Mouse (Mus musculus): ENCODE data around the gene Grm2.
"Not testable (repeated sequence)": the region's sequence is repeated elsewhere in the genome, so short reads cannot be mapped to it uniquely, and the experiment has no call there.

Grm2 gene

GRCm38 (mm10) chr9:106647226-106647625 is 8.7 kb downstream of the Grm2 start:
- DNase-seq: no peak

DNA sequence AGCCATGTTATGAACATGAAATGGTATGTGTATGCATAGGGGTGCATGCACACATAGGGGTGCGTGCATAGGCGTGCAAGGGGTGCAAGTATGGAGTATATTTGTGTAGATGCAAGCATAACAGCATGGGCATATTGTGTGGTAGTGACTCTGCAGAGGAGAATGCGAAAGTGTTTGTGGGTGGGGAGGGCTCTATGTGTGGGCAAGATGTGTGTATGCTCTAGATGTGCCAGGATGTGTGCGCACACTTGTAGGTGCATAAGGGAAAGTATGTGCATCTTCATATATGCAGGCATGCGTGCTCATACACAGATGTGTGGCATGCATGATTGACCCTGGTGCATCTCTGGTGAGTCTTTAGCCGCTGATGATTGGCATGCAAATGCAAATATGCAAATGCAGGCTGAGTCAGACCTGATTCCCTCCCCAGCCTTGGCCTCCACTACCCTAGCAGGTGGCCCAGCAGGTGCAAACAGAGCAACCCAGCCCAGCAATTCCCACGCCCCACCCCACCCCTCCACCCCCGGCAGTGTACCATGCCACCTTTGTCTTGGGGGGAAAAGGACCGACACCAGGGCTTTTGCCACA is 10.1 kb downstream of the Grm2 start:
- DNase-seq: no peak

DNA sequence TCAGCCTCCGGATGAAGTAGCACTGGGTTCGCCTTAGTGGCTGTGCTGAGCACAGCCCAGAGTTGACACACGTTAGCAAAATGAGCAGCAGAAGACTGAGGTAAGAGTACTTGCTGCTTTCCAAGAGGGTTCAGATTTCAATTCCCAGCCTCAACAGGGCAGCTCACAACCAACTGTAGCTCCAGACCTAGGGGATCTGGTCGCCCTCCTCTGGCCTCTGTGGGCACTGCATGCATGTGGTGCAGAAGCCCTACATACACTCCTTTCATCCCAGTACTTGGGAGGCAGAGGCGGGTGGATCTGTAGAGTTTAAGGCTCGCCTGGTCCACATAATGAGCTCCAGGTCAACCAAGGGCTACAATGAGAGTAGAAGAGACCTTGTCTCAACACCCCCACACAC is 12.1 kb downstream of the Grm2 start:
- DNase-seq: no peak

DNA sequence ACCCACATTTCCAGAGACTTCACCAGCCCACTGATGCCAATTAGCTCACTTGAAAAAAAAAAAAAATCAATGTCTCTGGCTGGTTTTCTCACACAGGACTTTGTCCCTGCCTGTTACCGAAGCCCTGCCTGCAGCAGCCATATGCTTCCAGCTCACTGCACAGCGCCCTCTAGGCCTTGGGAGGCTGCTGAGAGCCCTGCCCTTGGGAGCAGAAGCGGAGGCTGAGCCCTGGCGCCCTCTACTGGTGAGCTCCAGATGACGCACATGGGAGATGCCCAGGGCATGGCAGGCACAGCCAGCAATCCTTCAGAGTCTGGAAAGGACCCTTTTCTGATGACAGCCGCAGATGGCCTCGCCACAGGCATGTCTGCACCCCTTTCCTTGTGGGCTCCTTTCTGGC is 12.8 kb downstream of the Grm2 start:
- peak; percentile 82 for DNase-seq

DNA sequence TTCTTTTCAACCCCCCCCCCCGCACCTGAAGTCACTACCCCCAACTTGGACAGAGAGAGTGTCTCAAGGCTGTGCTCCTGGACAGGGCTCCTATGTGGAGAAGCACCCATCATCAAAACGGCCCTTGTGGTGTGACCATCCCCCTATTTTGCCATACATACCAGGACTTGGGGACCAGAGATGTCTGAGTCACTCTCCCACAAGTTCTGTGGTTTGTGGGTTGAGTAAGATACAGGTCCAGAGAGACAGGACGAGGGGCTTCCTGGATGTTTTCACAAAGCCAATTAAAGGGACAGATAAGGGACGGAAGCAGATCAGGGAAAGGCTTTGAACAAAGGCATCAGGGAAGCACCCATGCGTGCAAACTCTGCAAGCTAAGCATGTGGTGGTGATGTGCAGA is 14.5 kb downstream of the Grm2 start:
- no peak for DNase-seq

- no peak for DNase-seq
These were observed 17.7 kb downstream of the Grm2 start for GRCm38 (mm10) chr9:106638154-106638553.

DNA sequence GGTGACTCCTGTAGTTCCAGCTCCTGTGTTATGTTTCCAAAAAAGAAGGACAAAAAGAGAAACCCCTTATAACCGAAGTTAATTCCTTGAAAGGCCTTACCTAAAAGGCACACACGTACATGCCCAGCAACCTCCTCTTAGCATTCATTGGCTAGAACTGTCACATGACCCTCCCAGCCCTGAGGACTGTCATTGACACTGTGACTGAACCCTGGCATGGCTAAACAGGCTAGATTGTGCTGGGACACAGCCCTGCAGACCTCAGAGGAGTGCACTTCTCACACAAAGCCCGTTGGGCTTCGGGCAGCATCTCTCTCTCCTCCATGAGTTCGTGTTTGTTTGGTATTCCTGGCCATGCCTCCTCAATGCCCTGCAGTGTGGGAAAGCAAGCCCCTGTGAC is 23.7 kb downstream of the Grm2 start:
- no peak for DNase-seq

GRCm38 (mm10) chr9:106627796-106628195 is 28.1 kb downstream of the Grm2 start:
- DNase-seq: not testable (repeated sequence)

DNA sequence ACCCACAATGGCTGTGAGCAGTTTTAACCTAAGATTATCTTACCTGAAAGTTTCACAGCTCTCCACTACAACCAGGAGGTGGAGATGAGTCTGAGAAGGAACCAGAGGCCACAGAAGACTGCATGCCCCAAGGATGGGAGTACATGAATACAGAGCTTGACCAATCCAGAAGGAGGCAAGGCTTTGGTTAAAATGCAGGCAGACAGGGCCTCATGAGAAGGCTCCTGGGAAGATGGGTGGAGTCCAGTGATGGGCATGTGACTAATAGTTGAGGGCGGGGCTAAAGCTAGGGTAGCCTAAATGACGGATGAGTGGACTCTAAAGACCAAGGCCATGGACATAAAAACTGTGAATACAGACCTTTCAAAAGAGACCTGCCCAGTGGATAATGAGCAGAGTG is 29.6 kb downstream of the Grm2 start, which contains the start of gene Iqcf6:
Gene Iqcf6, plus strand, starts transcription at position 301 of the 400 bp plus-strand sequence.
- DNase-seq: no peak

DNA sequence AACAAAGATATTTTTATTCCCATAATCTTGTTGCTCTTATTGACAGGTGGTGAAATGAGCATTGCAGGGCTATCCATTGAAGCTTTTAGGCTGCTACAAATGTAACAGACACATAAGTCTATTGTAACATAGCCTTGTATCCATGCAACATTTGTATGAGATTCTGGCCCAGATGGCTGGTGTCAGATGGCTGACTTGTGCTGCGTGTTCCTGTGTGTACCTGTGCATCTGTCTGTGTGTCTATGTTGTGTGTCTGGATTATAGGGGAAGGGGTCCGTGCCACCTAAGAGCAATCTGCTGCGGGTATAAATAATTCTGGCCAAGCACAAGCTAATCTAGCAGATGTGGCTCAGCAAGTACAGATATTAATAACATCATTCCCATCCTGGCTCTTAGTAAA is 38.4 kb downstream of the Grm2 start:
- no peak for DNase-seq

DNA sequence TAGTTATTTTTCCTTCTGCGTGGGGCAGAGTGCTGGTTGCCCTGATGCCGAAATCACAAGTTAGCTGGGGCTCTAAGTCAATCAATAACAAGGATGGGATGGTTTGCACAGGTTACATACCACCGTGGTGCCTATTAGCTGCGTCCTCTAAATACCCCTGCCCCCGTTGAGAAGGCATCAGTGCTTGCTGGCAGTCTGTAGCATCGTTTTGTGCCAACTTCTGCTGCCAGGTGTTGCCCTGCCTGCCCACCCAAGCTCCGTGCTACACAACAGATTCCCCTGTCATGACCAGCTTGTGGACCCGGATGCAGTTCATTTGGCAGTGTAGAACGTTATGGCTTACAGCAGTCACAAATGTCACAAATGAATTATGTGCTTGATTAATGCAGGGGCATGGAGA is 39.6 kb downstream of the Grm2 start:
- no peak for DNase-seq

DNA sequence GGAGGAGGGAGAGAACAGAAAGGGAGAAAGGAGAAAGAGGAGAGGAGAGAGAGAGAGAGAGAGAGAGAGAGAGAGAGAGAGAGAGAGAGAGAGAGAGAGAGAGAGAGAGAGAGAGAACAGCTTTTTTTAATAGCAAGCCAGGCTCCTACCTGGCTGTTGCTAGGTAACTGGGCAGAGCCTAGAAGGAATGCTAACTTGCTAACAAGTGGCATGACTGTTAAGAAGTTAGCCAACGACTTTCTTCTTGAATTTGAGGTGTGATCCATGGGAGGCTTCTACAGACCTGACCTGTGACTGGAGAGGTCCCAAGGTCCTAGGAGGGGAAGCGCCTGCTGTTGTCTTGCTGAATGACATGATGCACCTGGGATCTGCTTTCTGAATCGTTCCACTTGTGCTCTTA is 41.3 kb downstream of the Grm2 start:
- no peak for DNase-seq

DNA sequence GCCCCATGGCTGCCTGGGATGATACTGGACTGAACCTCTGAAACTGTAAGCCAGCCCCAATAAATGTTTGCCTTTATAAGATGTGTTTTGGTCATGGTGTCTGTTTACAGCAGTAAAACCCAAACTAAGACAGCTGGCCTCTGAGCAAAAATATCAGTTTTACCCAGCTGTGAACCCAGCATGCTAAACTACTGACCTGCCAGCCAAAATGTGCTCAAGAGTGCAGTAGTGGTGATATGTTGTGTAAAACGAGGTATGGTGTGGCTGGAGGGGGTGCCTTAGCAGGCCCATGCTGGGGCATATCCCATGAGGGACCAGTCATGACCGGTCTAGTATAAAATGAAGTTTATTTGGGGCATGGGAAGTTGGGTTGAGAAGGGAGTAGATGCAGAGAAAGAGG is 41.9 kb downstream of the Grm2 start:
- no peak for DNase-seq

- no peak for DNase-seq
These were observed 45.2 kb downstream of the Grm2 start for GRCm38 (mm10) chr9:106610727-106611126.

DNA sequence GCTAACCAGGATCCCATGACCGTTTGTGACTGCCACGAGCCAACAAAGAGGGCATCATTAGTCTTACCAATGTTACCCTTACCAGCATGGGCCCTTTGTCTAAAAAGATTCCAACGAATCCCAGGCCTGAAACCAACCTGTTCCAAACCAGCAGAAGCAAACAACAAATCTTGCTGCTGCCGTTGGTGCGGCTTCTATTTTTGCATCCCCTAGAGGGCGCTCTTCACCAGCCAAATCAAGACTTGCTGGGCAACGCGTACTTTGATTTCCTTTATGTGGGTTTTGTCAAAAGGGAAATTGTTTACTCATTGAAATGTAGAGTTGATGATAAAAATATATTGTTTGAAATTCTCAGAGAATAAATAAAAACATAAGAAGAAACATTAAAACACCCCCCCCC is 55.3 kb downstream of the Grm2 start:
- peak; percentile 50 for DNase-seq

DNA sequence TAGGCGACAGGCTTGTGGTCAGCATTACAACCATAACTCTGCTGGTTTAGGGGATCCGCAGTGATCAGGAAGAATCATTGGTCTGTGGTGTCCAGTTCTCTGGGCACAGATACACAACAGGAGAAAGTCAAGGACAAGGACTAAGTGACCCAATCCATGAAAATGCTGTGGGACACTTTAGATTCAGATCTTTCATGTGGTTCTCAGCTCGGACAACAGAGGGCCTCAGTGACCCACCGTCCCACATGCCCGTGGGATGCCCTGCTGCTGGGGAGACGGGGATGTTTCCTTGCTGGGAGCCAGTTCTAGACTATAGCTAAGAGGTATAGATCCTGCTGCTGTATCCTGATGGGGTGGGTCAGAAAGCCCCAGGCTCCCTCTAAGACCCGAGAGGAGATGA is 57.4 kb downstream of the Grm2 start:
- no peak for DNase-seq

DNA sequence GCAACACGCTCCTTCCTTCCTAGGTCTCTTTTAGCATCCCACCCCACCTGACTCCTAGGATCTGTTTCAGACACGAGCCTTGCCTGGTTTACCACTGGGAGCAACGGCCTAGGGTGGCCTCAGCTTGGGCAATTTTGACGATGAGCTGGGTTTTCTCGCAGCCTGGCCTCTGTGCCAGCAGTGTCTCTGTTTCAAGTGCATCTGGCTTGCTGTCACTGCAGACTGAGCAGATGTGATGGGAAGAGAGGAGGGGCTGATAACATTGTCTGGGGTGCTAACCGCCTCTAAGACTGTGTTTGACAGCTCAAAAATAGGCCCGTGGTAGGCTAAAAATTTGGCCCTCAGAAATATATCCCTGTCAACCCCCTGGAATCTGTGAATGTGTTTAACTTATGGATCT is 60.0 kb downstream of the Grm2 start:
- no peak for DNase-seq

DNA sequence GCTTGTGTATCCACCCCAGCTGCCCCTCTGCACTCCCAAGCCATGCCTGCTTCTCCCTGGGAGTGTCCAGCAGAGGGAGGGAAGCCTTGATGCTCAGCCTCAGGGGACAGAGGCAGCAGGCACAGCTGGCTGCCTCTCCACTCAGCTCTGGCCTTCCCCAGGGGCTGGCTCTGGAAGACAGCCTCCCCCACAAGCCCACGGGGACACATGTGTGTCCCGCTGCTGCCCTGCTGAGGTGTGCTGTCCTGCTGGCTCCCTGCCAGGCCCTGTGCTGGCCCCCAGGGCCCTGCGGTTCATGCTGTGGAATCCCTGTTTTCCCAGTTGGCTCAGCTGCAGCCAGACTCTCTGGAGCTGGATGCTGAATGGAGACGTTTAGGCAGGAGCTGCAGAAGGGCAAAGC is 60.5 kb downstream of the Grm2 start:
- not testable (repeated sequence) for DNase-seq

Measured in lung, postnatal 10 days (tissue).